Mouse (Mus musculus) spleen, adult 2 months (tissue): ENCODE results near the gene Misp.

Experiments used
- CTCF ChIP-seq: fragments of 200-500 bp; IDR thresholded peaks from 2 replicates; pipeline ENCODE4 v1.5.1; 2011; ENCODE audit warnings: mild to moderate bottlenecking, inconsistent platforms; ENCODE audit not compliant: insufficient read depth, insufficient read length, insufficient replicate concordance; ENCODE audit errors: extremely low read depth
- POLR2A ChIP-seq: fragments of 200-500 bp; IDR thresholded peaks from 2 replicates; pipeline ENCODE4 v1.6.1; 2011; ENCODE audit warnings: low read depth, low read length, inconsistent platforms

GRCm38 (mm10) chr10:79793738-79794490 lies 26.9 kb upstream of the Misp start:
- no peak for TF ChIP-seq CTCF
- TF ChIP-seq POLR2A = no peak
